Mouse (Mus musculus) embryonic facial prominence, embryonic 15.5 days (tissue): ENCODE measurements around the gene Skint7. TPM values are rescaled to one million over a fixed set of nuclear protein-coding genes. Genes with fewer than 3 reads are reported as not detected.
"Not testable (repeated sequence)": the region's sequence is repeated elsewhere in the genome, so short reads cannot be mapped to it uniquely, and the experiment has no call there.

Source experiments
- ATAC-seq: fragments of 200-750 bp; cut with Nextera tagmentation; 2 replicates; pipeline ENCODE4 v1.8.0; 2017; ENCODE audit warnings: low read depth, moderate TSS enrichment; ENCODE audit not compliant: insufficient number of reproducible peaks, low FRiP score, low TSS enrichment
- H3K27ac ChIP-seq: fragments of 300-500 bp; sonication (generic); replicated peaks from 2 replicates; pipeline ENCODE4 v1.5.1; 2015; ENCODE audit warnings: mild to moderate bottlenecking, inconsistent platforms
- H3K27me3 ChIP-seq: fragments of 300-500 bp; sonication (generic); 2 replicates; pipeline ENCODE4 v1.6.1; 2015; ENCODE audit warnings: inconsistent platforms
- H3K36me3 ChIP-seq: fragments of 300-500 bp; sonication (generic); 2 replicates; pipeline ENCODE4 v1.6.1; 2015; ENCODE audit warnings: mild to moderate bottlenecking, inconsistent platforms
- H3K4me1 ChIP-seq: fragments of 300-500 bp; sonication (generic); 2 replicates; pipeline ENCODE4 v1.6.1; 2015; ENCODE audit warnings: inconsistent platforms
- H3K4me2 ChIP-seq: fragments of 300-500 bp; sonication (generic); replicated peaks from 2 replicates; pipeline ENCODE4 v1.6.1; 2015; ENCODE audit warnings: mild to moderate bottlenecking, inconsistent platforms
- H3K4me3 ChIP-seq: fragments of 300-500 bp; sonication (generic); replicated peaks from 2 replicates; pipeline ENCODE4 v1.5.1; 2015; ENCODE audit warnings: mild to moderate bottlenecking, inconsistent platforms
- H3K9ac ChIP-seq: fragments of 300-500 bp; sonication (generic); 2 replicates; pipeline ENCODE4 v1.6.1; 2015; ENCODE audit warnings: inconsistent platforms
- H3K9me3 ChIP-seq: fragments of 300-500 bp; sonication (generic); replicated peaks from 2 replicates; pipeline ENCODE4 v1.6.1; 2016; ENCODE audit warnings: inconsistent platforms
- WGBS: fragments of 180-500 bp; shearing (Covaris S2); methylation state at CpG from one replicate; pipeline ENCODE4 v1.1.7; 2015; 5-methylcytosine and 5-hydroxymethylcytosine counted together
- polyA plus RNA-seq: library from polyadenylated mRNA; unstranded; fragments of >200 nt; fragmentation: Nextera tagmentation; extraction: Ambion mirVana; gene quantifications from 2 replicates; pipeline ENCODE4 v1.2.1, GENCODE M21; 2015

Gene Skint7
- 0.24 TPM in 1 of 2 replicates, not detected in the other for polyA plus RNA-seq

GRCm38 (mm10) chr4:111972623-111973022 is at the start of gene Skint7:
Gene Skint7, plus strand, starts transcription at chr4:111972923.
- Histone ChIP-seq H3K27me3 (no peaks in the 10 kb centered on the region), H3K4me1 (no peaks in the 10 kb centered on the region), H3K9ac (no peak within 1 kb of the TSS), H3K9me3 (no peaks in the 10 kb centered on the region), H3K4me3 (no peak within 1 kb of the TSS), H3K36me3 (no peaks in the 10 kb centered on the region), H3K4me2 (no peak within 1 kb of the TSS), H3K27ac (no peak within 1 kb of the TSS)
- ATAC-seq: no peak
- WGBS: 90% methylated on average over 1 of the region's 1 CpGs

GRCm38 (mm10) chr4:111961309-111961708 is 11.4 kb upstream of the Skint7 start:
- no peak overlapping the region for H3K9ac ChIP-seq
- ATAC-seq: no peak
- no peaks in the 10 kb centered on the region for H3K4me1 ChIP-seq
- H3K27ac ChIP-seq: no peak overlapping the region
- H3K27me3 ChIP-seq: no peaks in the 10 kb centered on the region
- H3K9me3 ChIP-seq: no peaks in the 10 kb centered on the region
- H3K4me3 ChIP-seq: no peak overlapping the region
- WGBS: 19% methylated on average over 1 of the region's 1 CpGs
- H3K4me2 ChIP-seq: no peak overlapping the region
- H3K36me3 ChIP-seq: no peaks in the 10 kb centered on the region

- H3K27me3 ChIP-seq, H3K9ac ChIP-seq, H3K4me2 ChIP-seq, H3K36me3 ChIP-seq, H3K9me3 ChIP-seq, ATAC-seq, H3K27ac ChIP-seq, H3K4me1 ChIP-seq, H3K4me3 ChIP-seq: not testable (repeated sequence)
- 63% methylated on average over 1 of the region's 1 CpGs for WGBS
Measured at GRCm38 (mm10) chr4:111963241-111963640, 9.5 kb upstream of the Skint7 start.

DNA sequence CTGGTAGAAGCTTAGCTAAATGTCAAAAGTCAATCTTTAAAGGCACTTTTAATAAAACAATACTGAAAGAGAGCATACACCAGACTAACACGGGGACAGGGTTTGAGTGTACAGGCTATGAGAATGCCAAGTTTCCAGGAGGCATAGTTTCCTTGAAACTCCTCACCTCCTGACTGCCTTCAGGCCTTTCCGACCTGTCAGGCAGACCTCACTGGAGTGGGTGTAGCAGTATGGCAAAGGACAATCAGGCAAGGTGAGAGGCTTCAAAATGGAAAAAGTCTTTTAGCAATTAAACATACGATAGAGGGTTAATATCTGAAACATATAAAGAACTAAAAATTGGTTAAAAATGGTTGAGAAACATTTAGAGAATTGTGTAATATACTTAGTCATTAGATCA is 9.1 kb upstream of the Skint7 start:
- Histone ChIP-seq H3K27me3 (no peaks in the 10 kb centered on the region), H3K4me1 (no peaks in the 10 kb centered on the region), H3K9me3 (no peaks in the 10 kb centered on the region), H3K27ac (no peak overlapping the region), H3K4me2 (no peak overlapping the region), H3K9ac (no peak overlapping the region), H3K4me3 (no peak overlapping the region), H3K36me3 (no peaks in the 10 kb centered on the region)
- 74% methylated on average over 3 of the region's 3 CpGs for WGBS
- ATAC-seq: no peak

- H3K27me3 ChIP-seq: no peaks in the 10 kb centered on the region
- ATAC-seq: no peak
- H3K9me3 ChIP-seq: no peaks in the 10 kb centered on the region
- no peaks in the 10 kb centered on the region for H3K36me3 ChIP-seq
- no peak within 1 kb of the TSS for H3K4me3 ChIP-seq
- H3K4me1 ChIP-seq: no peaks in the 10 kb centered on the region
- no peak within 1 kb of the TSS for H3K9ac ChIP-seq
- H3K4me2 ChIP-seq: no peak within 1 kb of the TSS
- no peak within 1 kb of the TSS for H3K27ac ChIP-seq
Measured at GRCm38 (mm10) chr4:112005969-112006368, 33.2 kb downstream of the Skint7 start, which contains the start of gene Skint1. Gene Skint1, plus strand, starts transcription at chr4:112006269.

Other genes starting within 250 kb of the Skint7 start
- gene Slc5a9, start 70.0 kb upstream of the Skint7 start, polyA plus RNA-seq: 3.3 and 3.9 TPM in 2 replicates
- 0.40 and 0.79 TPM in 2 replicates for gene Skint8, start 53.5 kb upstream of the Skint7 start, polyA plus RNA-seq
- gene Skint1, start 33.3 kb downstream of the Skint7 start, polyA plus RNA-seq: 0.16 and 0.21 TPM in 2 replicates
- gene Skint4, start 99.1 kb downstream of the Skint7 start, polyA plus RNA-seq: 0.09 and 0.12 TPM in 2 replicates